Mouse (Mus musculus) kidney, postnatal 36 days (tissue): ENCODE results near the gene Cts7.

Experiments used
- DNase-seq, 2 experiments: peaks; one replicate each; pipeline ENCODE4 v3.0.0; 2021 to 2022; ENCODE audit warnings: mixed read lengths in 2 of 2

The Cts7 gene

GRCm38 (mm10) chr13:61358097-61358496 lies at the start of gene Cts7:
Gene Cts7 (minus strand): TSS chr13:61358197.
- no peak for DNase-seq
